Mouse (Mus musculus) embryo, embryonic 11 days (tissue): ENCODE data around the gene Wrap53.
A peak's percentile ranks its signal among the peaks of the same experiment; 100 is the strongest.
"Not testable (repeated sequence)": the region's sequence is repeated elsewhere in the genome, so short reads cannot be mapped to it uniquely, and the experiment has no call there.

ENCODE experiments used
- DNase-seq: peaks from one replicate; pipeline ENCODE4 v3.0.0-alpha.2; 2015

Gene Wrap53

DNA sequence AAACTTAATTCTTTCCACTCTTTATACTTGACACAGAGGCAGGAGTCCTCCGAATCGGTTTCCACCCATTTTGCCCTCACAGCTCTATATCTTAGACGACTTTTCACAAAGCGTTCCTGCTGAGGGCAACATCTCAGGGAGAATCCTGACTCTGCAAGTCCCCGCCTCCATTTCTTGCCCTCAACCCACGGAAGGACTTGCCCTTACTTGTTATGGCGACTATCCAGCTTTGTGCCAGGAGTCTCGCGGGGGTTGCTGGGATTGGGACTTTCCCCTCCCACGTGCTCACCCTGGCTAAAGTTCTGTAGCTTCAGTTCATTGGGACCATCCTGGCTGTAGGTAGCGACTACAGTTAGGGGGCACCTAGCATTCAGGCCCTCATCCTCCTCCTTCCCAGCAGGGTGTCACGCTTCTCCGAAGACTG lies at the start of gene Wrap53, which contains the start of gene Trp53:
Gene Wrap53 (minus strand): TSS at position 165 of the 424 bp plus-strand sequence.
Gene Trp53 (plus strand): TSS at position 269 of the 424 bp plus-strand sequence.
- peak; percentile 96 for DNase-seq

GRCm38 (mm10) chr11:69629802-69630201 lies 49.7 kb upstream of the Wrap53 start:
- DNase-seq = peak; percentile 21

DNA sequence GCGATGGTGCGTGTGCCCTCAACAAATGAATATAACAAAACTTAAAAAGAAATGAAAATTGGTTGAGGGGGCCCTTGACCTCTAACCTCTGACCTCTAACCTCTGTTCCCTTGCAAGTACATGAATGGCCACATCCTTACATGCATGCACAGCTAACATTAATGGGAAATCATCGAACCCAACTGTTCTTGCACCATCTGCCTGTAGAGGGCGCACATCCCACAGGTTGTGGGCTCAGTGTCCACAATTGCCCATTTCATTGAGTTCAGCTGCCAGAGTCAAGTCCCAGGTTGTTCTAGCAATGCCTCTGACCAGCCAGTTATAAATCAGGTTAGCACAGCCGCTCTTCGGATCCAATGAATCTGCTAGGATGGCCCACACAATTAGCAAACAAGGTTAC lies 48.2 kb upstream of the Wrap53 start:
- peak; percentile 89 for DNase-seq

- not testable (repeated sequence) for DNase-seq
These were observed 44.3 kb upstream of the Wrap53 start for GRCm38 (mm10) chr11:69624339-69624738.

GRCm38 (mm10) chr11:69623006-69623405 lies 43.0 kb upstream of the Wrap53 start:
- no peak for DNase-seq

- no peak for DNase-seq
These were observed 42.4 kb upstream of the Wrap53 start for GRCm38 (mm10) chr11:69622406-69622805.

DNA sequence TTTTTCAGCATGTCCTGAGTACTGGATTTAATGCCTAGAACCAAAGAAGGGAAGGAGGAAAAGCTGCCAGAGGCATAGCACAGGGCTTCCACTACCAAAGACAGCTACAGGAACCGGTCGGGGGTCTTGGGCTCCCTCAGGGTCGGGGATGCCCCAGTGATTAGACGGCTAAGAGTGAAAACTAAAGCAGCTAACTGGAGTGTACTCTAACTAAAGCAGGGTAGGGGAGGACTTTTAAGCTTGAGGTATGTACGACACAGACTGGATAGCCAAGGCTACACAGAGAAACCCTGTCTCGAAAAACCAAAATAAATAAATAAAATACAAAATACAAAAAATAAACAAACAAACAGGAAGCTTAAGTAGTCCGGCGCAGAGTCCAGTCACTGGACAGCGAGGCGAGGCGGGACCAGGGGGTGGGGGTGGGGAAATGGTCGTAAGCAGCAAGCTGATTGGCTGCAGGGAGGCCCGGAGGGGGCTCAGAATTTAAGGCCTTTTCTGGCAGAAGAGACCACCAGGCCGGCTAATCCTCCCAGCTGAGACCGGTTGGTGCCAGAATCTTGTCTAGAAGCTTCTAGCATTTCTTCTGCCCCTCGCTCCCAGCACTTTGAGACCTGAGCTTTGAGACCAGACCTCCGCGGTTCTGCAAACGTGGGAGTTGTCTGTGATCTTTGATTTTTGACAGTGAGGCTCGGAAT lies 41.7 kb upstream of the Wrap53 start, which contains the start of gene Sat2:
Gene Sat2 (plus strand): TSS at position 454 of the 698 bp plus-strand sequence.
- DNase-seq = peak; percentile 93

GRCm38 (mm10) chr11:69620394-69621081 lies 40.5 kb upstream of the Wrap53 start:
- DNase-seq = no peak

- DNase-seq = no peak
These were observed 37.8 kb upstream of the Wrap53 start, which contains the start of gene Shbg for GRCm38 (mm10) chr11:69617805-69618204. Gene Shbg (minus strand): TSS chr11:69617905.

DNA sequence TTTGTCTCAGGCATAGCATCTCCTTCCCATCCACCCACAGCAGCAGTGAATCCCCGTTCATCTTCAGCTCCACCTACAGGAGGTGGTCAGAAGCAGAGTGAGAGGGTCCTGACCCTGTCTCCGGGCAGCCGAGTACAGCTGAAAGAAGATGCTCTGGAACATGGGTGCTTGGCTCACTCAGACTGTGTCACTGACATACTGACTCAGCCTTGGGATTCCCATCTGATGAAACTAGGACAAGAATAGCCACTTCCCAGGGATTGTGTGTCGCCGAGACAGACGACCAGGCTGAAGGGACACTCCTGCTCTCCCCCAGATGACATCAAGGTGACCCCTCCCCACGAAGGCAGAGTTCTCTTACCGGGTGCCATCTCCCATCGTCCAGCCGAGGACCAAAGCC lies 36.7 kb upstream of the Wrap53 start:
- no peak for DNase-seq

GRCm38 (mm10) chr11:69614257-69614588 lies 34.2 kb upstream of the Wrap53 start:
- DNase-seq = not testable (repeated sequence)

DNA sequence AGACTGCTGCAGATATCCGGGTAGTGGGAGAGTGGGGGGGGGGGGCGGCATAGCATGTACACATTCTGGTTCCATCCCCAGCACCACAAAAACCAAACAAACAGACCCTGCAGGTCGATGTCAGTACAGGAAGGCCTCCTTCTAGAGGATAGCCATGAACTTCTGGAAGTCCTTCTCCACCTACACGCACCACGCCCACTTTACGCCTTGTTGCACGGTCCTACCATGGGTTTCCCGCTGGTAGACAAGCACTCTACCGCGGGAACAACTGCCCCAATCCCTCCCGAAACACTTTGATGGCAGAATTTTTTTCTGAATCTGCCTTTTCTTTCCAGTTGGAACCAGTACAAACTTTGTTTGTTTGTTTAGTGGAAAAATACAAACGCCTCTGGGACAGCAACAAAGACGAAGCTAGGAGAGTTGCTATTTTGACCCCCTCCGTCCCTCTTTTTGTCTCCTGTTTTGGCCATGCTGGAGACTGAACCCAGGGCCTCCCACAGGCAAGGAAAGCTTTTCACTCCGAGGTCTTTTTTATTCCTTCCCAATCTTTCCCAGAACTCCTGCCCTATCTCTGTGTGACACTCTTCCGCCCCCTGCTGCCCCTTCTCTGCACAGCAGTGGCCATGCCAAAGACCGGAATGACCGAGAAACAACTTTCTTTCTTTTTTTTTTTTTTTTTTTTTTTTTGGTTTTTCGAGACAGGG lies 33.6 kb upstream of the Wrap53 start:
- peak; percentile 86 for DNase-seq

GRCm38 (mm10) chr11:69610899-69611298 lies 30.8 kb upstream of the Wrap53 start:
- DNase-seq = no peak

GRCm38 (mm10) chr11:69609416-69609815 lies 29.4 kb upstream of the Wrap53 start:
- DNase-seq = no peak

GRCm38 (mm10) chr11:69608525-69608924 lies 28.5 kb upstream of the Wrap53 start:
- DNase-seq = no peak

DNA sequence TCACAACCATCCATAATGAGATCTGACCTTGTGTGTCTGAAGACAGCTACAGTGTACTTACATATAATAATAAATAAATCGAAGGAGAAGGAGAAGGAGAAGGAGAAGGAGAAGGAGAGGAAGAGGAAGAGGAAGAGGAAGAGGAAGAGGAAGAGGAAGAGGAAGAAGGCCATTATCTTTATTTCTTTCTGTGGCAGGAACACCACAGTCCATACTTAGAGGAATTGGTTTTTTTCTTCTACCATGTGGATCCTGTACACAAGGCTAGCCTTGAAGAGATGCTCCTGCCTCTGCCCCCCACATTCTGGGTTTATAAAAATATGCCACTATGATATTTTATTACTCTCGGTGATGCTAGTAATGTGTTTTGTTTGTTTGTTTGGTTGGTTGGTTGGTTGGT lies 26.8 kb upstream of the Wrap53 start:
- no peak for DNase-seq

- no peak for DNase-seq
These were observed 26.4 kb upstream of the Wrap53 start for GRCm38 (mm10) chr11:69606491-69606795.

- DNase-seq = peak; percentile 87
These were observed 25.9 kb upstream of the Wrap53 start, which contains the start of gene Atp1b2 for GRCm38 (mm10) chr11:69605726-69606490. Gene Atp1b2 (minus strand): TSS chr11:69605942.

DNA sequence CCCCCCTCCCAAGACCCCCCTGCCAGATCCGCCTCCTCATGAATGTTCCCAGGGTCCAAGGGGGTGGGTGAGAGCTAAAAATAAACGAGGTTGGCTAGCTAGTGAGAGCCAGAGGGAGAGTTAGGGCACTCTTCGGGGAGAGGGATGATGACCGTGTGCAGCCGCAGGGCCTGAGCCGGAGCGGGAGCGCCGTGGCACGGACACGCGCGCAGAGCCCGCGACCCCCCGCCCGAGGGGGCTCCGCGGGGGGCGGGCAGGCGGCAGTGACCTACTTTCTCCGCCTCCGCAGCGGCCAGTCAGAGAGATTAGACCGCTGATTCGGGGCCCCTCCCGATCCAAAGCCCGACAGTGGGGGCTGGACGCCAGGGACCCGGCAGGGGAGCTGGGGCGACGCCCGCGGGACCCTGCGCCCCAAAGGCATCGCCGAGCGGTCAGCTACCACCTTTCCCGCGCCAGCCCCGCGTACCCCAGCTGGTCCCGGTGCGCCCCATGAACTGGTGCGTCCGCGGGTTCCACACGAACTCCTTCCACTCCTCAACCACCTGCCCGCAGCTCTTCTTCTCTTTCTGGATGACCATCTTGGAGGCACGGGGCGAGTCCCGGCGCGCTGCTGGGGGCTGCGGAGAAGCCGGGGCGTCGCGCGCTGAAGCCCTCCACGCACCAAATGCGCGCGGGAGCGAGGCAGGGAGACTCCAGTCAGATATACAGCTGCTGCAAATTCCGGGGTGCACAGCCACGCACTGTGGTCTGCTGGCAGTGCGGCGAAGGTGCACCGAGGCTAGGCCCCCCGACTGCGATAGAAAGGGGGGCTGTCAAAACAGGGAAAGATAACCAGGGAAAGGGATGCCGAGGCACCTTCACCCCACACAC lies 25.0 kb upstream of the Wrap53 start:
- DNase-seq = peak; percentile 39

- DNase-seq = no peak
These were observed 24.3 kb upstream of the Wrap53 start for GRCm38 (mm10) chr11:69604347-69604746.

DNA sequence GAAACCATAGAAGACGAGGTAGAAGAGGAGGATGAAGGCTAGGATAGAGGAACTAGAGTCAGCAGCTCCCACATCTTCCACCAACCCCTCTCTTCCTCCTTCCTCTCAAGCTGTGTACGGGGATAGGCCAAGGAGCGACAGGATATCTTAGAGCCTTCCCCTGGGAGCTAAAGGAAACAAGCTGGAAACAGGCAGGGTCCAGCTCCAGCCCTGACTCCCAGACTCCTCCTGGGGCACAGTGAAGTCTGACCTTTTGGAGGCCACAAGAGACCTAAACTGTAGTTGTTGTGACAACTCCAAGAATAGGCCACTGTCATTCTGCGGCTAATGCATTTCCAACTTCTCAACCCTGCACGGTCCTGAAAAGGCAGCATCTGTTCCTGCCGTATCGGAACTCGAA lies 23.5 kb upstream of the Wrap53 start:
- no peak for DNase-seq

DNA sequence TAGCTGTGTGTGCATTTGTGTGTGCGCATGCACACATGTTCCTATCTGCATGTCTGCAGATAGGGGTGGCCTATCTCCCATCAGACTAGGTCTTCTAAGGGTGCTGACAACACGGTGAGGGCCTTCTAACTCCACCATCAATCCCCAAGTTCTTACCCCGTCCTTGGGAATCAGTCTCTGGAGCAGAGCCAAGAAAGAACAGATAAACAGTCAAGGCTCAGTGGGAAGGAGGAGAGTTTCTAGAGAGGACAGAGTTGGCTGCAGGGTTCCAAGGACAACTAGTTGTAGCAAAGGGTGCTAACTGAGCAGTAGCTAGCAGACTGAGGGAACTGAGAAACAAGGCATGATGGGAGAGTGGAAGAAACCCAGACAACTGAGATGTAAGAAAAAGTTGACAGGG lies 21.7 kb upstream of the Wrap53 start:
- no peak for DNase-seq
